Mouse (Mus musculus) CD4-positive naive resting alpha-beta T cell, adult 76 days (primary cell): ENCODE results near the gene Yrdc. TPM values are rescaled to one million over a fixed set of nuclear protein-coding genes. Genes with fewer than 3 reads are reported as not detected.

Experiments
- total RNA-seq: library from RNA; stranded (reverse); gene quantifications from one replicate; pipeline ENCODE4 v1.2.4, GENCODE M21; 2023

Gene Yrdc
- total RNA-seq = 127 TPM

GRCm38 (mm10) chr4:124850261-124850913 is at the start of gene Yrdc:
Gene Yrdc (plus strand): TSS chr4:124850679.

GRCm38 (mm10) chr4:124801552-124802308 is 48.7 kb upstream of the Yrdc start, which contains the start of gene Mtf1:
Gene Mtf1 (plus strand): TSS chr4:124802104.

DNA sequence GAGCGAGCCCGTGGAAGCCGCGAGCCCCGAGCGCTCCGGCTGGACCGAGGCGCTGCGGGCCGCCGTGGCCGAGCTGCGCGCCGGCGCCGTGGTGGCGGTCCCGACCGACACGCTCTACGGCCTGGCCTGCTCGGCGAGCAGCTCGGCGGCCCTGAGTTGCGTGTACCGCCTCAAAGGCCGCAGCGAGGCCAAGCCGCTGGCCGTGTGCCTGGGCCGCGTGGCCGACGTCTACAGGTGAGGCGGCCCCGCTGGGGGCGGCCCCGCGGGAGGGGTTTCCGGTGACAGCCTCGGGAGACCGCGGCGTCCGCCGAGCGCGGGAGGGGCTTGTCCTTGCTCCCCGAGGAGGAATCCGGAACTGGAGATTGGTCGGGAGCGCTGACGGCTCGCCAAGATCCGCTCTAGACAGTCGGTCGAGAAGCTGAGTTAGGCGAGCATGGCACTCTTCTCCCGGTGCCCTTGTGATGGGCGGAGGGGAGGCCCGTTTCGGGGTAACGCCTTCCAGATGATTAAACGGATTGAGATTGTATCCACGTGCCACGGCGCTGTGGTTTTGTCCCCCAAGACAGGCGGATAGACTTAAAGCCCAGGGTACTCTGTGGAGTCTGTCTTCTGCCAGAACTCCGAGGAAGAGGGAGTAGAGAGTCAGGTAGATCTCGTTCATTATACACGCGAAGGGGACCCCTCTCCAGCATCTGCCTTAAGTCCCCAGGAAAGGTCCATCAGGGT is 617 bp downstream of the Yrdc start, which contains the start of gene 1110065P20Rik:
TSS of gene 1110065P20Rik (minus strand) at position 264 of the 726 bp plus-strand sequence.

DNA sequence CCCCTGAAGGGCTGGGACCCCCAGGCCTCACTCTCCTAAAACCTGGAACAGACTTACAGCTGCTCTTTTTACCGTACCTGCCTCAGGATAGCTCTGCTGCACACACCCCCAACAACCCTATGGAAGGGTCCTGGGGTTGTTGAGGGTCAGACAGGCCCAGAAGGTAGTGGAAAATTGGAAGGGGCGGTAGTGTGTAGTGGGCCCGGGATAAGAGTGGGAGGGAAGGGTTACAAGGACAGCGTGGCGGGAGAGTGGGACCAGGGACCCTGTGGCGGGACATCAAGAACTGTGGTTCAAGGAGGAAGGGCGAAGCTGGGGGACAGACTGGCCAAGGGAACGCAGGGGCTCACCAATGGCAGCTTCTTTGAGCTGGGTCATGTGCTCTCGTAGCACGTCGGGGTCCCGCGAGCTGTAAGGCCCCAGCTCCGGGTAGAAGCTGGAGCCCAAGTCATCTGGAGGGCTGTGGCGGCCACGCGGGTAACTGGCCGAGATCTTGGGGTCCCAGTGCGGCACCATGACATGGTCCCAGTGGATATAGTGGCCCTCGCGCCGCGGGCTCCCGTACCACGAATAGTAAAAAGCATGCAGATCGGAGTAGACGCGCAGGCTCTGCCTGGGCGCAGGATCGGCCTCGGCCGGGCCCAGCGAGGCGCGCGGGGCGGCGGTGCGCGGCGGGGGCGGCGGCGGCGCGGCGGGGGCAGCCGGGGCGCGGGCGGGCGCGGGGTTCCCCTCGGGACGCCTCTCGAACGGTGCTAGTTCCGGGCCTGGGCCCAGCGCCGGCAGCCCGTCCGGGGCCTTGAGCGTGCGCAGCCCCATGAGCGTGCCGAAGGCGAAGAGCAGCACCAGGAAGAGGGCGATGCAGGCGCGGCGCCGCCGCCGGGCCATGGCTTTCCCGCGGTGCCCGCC is 11.1 kb downstream of the Yrdc start, which contains the start of gene Maneal:
TSS of gene Maneal (minus strand) at position 889 of the 906 bp plus-strand sequence.

GRCm38 (mm10) chr4:124880599-124880998 is 30.1 kb downstream of the Yrdc start, which contains the start of gene Epha10:
Gene Epha10 (plus strand): TSS chr4:124880899.

Other genes with a start within 250 kb of the Yrdc start
- not detected for gene 3100002H09Rik, start 239.9 kb upstream of the Yrdc start, total RNA-seq
- not detected for gene Pou3f1, start 193.9 kb upstream of the Yrdc start, total RNA-seq
- 20.9 TPM for gene Utp11, start 157.1 kb upstream of the Yrdc start, total RNA-seq
- 15.2 TPM for gene Fhl3, start 150.0 kb upstream of the Yrdc start, total RNA-seq
- 54.8 TPM for gene Sf3a3, start 135.9 kb upstream of the Yrdc start, total RNA-seq
- gene Inpp5b, start 108.8 kb upstream of the Yrdc start, total RNA-seq = 80.5 TPM
- gene Mtf1, start 48.6 kb upstream of the Yrdc start, total RNA-seq = 33.3 TPM
- 16.8 TPM for gene 1110065P20Rik, start 517 bp downstream of the Yrdc start, total RNA-seq
- gene Maneal, start 11.5 kb downstream of the Yrdc start, total RNA-seq = 2.7 TPM
- gene Epha10, start 30.2 kb downstream of the Yrdc start, total RNA-seq = not detected
- gene 9930104L06Rik, start 86.4 kb downstream of the Yrdc start, total RNA-seq = 16.2 TPM
- 2.8 TPM for gene Cdca8, start 88.6 kb downstream of the Yrdc start, total RNA-seq
- not detected for gene Rspo1, start 135.8 kb downstream of the Yrdc start, total RNA-seq
- 94.0 TPM for gene Gnl2, start 165.9 kb downstream of the Yrdc start, total RNA-seq
- not detected for gene Dnali1, start 215.0 kb downstream of the Yrdc start, total RNA-seq
- gene Snip1, start 216.0 kb downstream of the Yrdc start, total RNA-seq = 42.9 TPM
- 48.4 TPM for gene Meaf6, start 234.5 kb downstream of the Yrdc start, total RNA-seq